Mouse (Mus musculus) lung, adult 10 weeks (tissue): Measurements from ENCODE around the gene Gm10203. TPM values are rescaled to one million over a fixed set of nuclear protein-coding genes. Genes with fewer than 3 reads are reported as not detected.

Experiments
- polyA plus RNA-seq: library from polyadenylated mRNA; stranded (reverse); fragments of 350-450 nt; fragmentation: Illumina TruSeq; extraction: RNeasy Lipid Tissue Mini Kit (QIAGEN cat#74804); gene quantifications from one replicate; pipeline ENCODE4 v1.2.3, GENCODE M21; 2014; ENCODE audit warnings: low read depth, low replicate concordance; ENCODE audit not compliant: insufficient read depth

Gm10203 gene
- not detected for polyA plus RNA-seq

GRCm38 (mm10) chr6:149129870-149130269, at the start of gene Gm10203:
Gene Gm10203 (plus strand): TSS chr6:149130170.

DNA sequence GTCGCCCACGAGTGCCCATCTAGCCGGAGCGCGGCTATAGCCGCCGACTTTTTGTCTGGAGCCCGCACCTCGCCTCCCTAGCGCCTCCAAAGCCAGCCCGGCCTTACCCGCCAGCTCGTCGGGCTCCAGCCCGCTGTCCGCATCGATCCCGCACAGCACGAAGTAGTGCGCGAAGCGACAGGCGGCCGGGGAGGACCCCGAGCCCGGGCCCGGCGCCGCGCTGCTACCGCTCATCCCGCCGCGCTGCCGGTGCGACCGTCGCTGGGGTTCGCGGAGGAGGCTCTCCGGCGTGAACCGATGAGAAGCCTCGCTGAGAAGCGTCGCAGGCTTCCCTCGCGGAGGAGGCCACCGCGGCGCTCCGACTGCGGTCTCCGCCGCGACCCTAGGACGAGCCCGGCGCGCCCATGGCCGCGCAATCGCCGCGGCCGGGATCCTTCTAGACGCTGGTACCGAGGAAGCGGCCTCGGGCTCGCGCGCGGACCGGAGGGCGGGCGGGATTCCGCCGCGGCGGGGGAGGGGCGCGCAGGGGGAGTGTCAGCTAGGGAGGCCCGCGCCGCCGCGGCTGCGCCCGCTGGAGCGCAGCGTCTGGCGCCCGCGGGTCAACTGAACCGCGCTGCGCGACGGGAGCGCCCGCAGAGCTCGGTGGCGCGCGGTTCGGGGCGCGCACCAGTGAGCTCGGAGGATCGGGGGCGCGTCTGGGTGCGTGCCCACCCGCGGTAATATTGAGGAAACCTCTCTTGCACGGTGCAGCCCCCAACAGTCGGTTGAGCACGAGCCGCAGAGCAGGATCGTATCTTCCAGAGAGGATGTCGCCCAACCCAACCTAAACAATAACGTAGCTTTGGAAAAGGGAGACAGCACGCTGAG, 28.7 kb upstream of the Gm10203 start, which contains the start of gene Dennd5b:
Gene Dennd5b (minus strand): TSS at position 605 of the 867 bp plus-strand sequence.

GRCm38 (mm10) chr6:149139471-149139870, 9.5 kb downstream of the Gm10203 start, which contains the start of gene Etfbkmt:
Gene Etfbkmt (plus strand): TSS chr6:149139849.

Other genes with a start within 250 kb of the Gm10203 start
- gene Caprin2, start 233.9 kb upstream of the Gm10203 start, polyA plus RNA-seq, result 2.8 TPM
- 13.3 TPM for gene Sinhcaf, start 183.7 kb upstream of the Gm10203 start, polyA plus RNA-seq
- gene Dennd5b, start 28.5 kb upstream of the Gm10203 start, polyA plus RNA-seq, result 2.6 TPM
- gene Etfbkmt, start 9.7 kb downstream of the Gm10203 start, polyA plus RNA-seq, result 31.4 TPM
- 22.9 TPM for gene Amn1, start 58.5 kb downstream of the Gm10203 start, polyA plus RNA-seq
- gene Resf1, start 179.2 kb downstream of the Gm10203 start, polyA plus RNA-seq, result 14.3 TPM